Mouse (Mus musculus) kidney, adult 2 months (tissue): ENCODE data around the gene Atoh8.

Source experiments
- CTCF ChIP-seq: fragments of 200-500 bp; conservative IDR thresholded peaks from 2 replicates; pipeline ENCODE4 v1.5.1; 2011; ENCODE audit warnings: low read depth, mild to moderate bottlenecking, control low read depth, low read length, moderate library complexity, mixed read lengths; ENCODE audit not compliant: insufficient read depth, insufficient read length
- POLR2A ChIP-seq: fragments of 200-500 bp; IDR thresholded peaks from one replicate; pipeline ENCODE4 v1.6.1; 2011; ENCODE audit warnings: low read depth, low read length, control low read depth

DNA sequence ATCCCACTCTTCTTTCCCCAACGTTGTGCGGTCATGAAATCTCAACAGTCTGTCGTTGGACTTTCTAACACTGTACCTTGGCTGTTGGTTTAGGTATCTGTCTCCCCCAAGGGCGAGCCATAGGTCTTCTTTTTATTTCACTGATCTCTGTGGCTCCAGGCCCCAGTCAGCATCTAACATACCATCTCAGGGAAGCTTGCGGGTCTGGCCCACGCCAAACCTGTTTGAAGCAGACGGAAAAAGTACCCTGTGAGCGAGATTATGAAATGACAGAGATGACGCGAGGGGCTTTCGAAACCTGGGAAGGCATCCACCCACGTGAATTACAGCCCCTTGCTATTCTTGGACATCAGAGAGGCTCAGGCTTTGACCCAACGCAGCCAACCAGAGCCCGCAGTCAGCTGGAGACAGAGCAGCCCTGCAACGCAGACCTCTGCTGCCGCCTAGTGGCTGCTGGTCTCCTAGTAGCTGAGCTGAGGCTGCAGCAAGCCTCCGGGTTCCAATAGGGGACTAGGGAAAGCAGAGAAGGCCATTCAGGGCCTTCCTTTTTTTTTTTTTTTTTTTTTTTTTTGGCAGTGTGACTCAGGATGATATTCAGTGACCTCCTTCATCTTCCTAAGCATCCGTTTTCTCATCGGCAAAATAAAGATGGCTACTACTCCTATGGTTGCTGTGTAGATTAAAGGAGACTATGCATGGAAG, 25.8 kb upstream of the Atoh8 start:
- TF ChIP-seq CTCF, result peak; percentile 97
- TF ChIP-seq POLR2A, result no peak
